Comparison of ENCODE assay signal across 8 mouse cellular contexts in the genomic region with DNA sequence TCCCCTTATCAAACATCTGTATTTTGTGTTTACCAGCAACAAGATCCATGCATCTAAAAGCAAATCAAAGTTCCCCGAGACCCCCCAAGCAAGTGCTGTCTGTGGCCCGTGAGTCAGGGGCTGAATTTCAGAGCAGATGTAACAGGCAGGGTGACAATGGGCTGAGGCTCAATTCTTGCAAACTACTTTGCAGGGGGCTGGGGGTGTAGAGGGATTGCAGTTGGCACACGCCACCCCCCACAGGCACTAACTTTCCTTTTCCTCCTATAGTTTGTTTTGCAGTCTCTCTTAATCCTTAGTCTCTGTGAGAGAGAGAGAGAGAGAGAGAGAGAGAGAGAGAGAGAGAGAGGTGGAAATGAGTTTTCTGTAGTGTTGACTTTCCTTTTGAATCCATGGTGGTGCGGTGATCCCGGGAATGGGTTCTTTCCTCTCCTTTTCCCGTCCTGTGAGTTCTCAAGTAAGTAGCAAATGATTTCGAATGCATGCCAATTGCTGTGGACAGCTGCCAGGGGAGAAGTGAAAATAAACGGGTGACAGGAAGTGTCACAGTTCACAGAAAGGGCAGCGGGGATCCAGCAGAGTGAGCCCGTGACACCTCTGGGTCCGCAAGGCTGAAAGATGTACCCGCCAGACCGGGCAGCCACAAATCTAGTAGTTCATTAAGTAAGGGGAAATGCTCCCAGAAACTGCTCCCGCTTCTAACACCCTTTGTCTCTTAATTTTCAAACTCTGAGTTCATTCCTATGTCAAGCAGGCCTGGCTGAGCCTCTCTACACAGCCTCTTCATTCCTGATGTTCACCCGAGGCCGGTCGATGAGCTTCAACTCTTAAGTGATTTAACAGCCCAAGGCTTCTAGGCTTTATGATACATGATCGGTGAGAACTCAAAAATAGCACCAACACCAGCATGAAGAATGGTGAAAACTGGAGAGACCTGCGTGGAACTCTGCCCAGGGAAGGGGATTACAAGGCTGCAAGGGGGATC.
A peak's percentile ranks its signal among the peaks of the same experiment; 100 is the strongest.
DNase-seq lines count a peak whose midpoint lies in the region; ATAC-seq and TF ChIP-seq lines count a peak whose summit lies in the region.

No protein-coding gene starts in this region.

- H3K36me3 ChIP-seq in embryonic facial prominence, embryonic 13.5 days = no peaks in the 10 kb centered on the region
- H3K36me3 ChIP-seq in hindbrain, embryonic 12.5 days = no peaks in the 10 kb centered on the region
- no peaks in the 10 kb centered on the region for H3K36me3 ChIP-seq in limb, embryonic 14.5 days (ENCODE audit: control insufficient read depth, insufficient read depth, low read length)
- no peaks in the 10 kb centered on the region for H3K36me3 ChIP-seq in myocyte (ENCODE audit: control insufficient read depth, insufficient read depth)

- no peak overlapping the region for H3K9ac ChIP-seq in embryonic facial prominence, embryonic 13.5 days
- no peak overlapping the region for H3K9ac ChIP-seq in hindbrain, embryonic 12.5 days
- no peak overlapping the region for H3K9ac ChIP-seq in limb, embryonic 14.5 days (ENCODE audit: low read depth, low read length, severe bottlenecking)

- 0 out of 2 replicates have a peak overlapping the region, but pooled peaks have one; percentile 1 for H3K4me2 ChIP-seq in embryonic facial prominence, embryonic 13.5 days
- peak overlapping the region; percentile 21; the same call in 1 of the 2 replicates for H3K4me2 ChIP-seq in hindbrain, embryonic 12.5 days (replicated peaks)
- peak overlapping the region; percentile 33 for H3K4me2 ChIP-seq in limb, embryonic 14.5 days (replicated peaks; ENCODE audit: low read depth, low read length, severe bottlenecking)
- H3K4me2 ChIP-seq in myocyte (ENCODE audit: low read depth) = peak overlapping the region; percentile 13

- no peaks in the 10 kb centered on the region for H3K9me3 ChIP-seq in embryonic facial prominence, embryonic 13.5 days
- H3K9me3 ChIP-seq in hindbrain, embryonic 12.5 days (replicated peaks) = no peaks in the 10 kb centered on the region
- H3K9me3 ChIP-seq in limb, embryonic 14.5 days (ENCODE audit: control insufficient read depth, low read length) = no peaks in the 10 kb centered on the region

- H3K27me3 ChIP-seq in embryonic facial prominence, embryonic 13.5 days = peaks cover 3% of the 10 kb centered on the region; the same call in 1 of the 2 replicates
- peaks cover 6% of the 10 kb centered on the region for H3K27me3 ChIP-seq in hindbrain, embryonic 12.5 days
- no peaks in the 10 kb centered on the region for H3K27me3 ChIP-seq in limb, embryonic 14.5 days (ENCODE audit: control insufficient read depth, insufficient read depth, low read length)
- H3K27me3 ChIP-seq in myocyte (ENCODE audit: control insufficient read depth, insufficient read depth, insufficient read length) = no peaks in the 10 kb centered on the region

- H3K79me2 ChIP-seq in myocyte (ENCODE audit: control insufficient read depth, insufficient read depth) = no peaks in the 10 kb centered on the region

- peaks cover 7% of the 10 kb centered on the region for H3K4me1 ChIP-seq in embryonic facial prominence, embryonic 13.5 days
- peaks cover 11% of the 10 kb centered on the region for H3K4me1 ChIP-seq in hindbrain, embryonic 12.5 days
- H3K4me1 ChIP-seq in limb, embryonic 14.5 days (ENCODE audit: control insufficient read depth, insufficient read depth, low read length) = peaks cover 11% of the 10 kb centered on the region

- peak; percentile 23 for DNase-seq in gastrocnemius, adult 18-20 months (ENCODE audit: low spot score)
- DNase-seq in gastrocnemius, postnatal 25 days = no peak
- peak; percentile 19 for DNase-seq in limb, embryonic 14.5 days (ENCODE audit: low spot score)
- DNase-seq in cerebellum, adult 9-10 months = no peak
- DNase-seq in left cerebral cortex, adult 11 months (ENCODE audit: low spot score) = no peak

- no peak for TF ChIP-seq POLR2A in limb, embryonic 14.5 days (IDR thresholded peaks at IDR 0.05; ENCODE audit: borderline replicate concordance, extremely low read depth, insufficient read depth, insufficient read length)
- TF ChIP-seq POLR2A in myocyte (IDR thresholded peaks at IDR 0.05; ENCODE audit: insufficient read length, low read depth) = no peak

- H3K4me3 ChIP-seq in embryonic facial prominence, embryonic 13.5 days = no peak overlapping the region
- no peak overlapping the region for H3K4me3 ChIP-seq in hindbrain, embryonic 12.5 days
- H3K4me3 ChIP-seq in limb, embryonic 14.5 days (replicated peaks; ENCODE audit: low read length) = no peak overlapping the region
- H3K4me3 ChIP-seq in myocyte = no peak overlapping the region

- no peak overlapping the region for H3K27ac ChIP-seq in embryonic facial prominence, embryonic 13.5 days
- no peak overlapping the region for H3K27ac ChIP-seq in hindbrain, embryonic 12.5 days
- H3K27ac ChIP-seq in limb, embryonic 14.5 days (replicated peaks; ENCODE audit: low read depth, low read length) = peak overlapping the region; percentile 26; the same call in 1 of the 2 replicates

- no peak overlapping the region for H3ac ChIP-seq in myocyte (ENCODE audit: control insufficient read depth, insufficient read length)

- ATAC-seq in embryonic facial prominence, embryonic 13.5 days (ENCODE audit: insufficient number of reproducible peaks, insufficient read depth, low FRiP score, low TSS enrichment, low read depth) = no peak
- no peak for ATAC-seq in hindbrain, embryonic 12.5 days (ENCODE audit: low FRiP score)
- ATAC-seq in limb, embryonic 14.5 days (ENCODE audit: low FRiP score, low read depth) = peak; percentile 55; the same call in 1 of the 2 replicates

- 24% methylated on average over 19 of the region's 19 CpGs for WGBS in embryonic facial prominence, embryonic 13.5 days
- WGBS in hindbrain, embryonic 12.5 days = 15% methylated on average over 19 of the region's 19 CpGs
- 14% methylated on average over 19 of the region's 19 CpGs for WGBS in limb, embryonic 14.5 days

TF ChIP-seq in myocyte, 11 proteins besides CTCF, POLR2A, EP300 and RAD21:
- TF ChIP-seq TCF3 (IDR thresholded peaks at IDR 0.05; ENCODE audit: insufficient read length, low read depth) (no peak), SRF (IDR thresholded peaks at IDR 0.05; ENCODE audit: control insufficient read depth, insufficient read length, low read depth) (no peak), MYOD1 (IDR thresholded peaks at IDR 0.05; ENCODE audit: control insufficient read depth in 1 of 3, insufficient read length in 2 of 3, low read depth in 2 of 3) (no peak), USF1 (IDR thresholded peaks at IDR 0.05; ENCODE audit: low read depth) (no peak), CEBPB (IDR thresholded peaks at IDR 0.05; ENCODE audit: insufficient read depth, poor library complexity, severe bottlenecking) (no peak), REST (IDR thresholded peaks at IDR 0.05; ENCODE audit: insufficient read depth, insufficient read length) (no peak), MYOG (IDR thresholded peaks at IDR 0.05; ENCODE audit: control insufficient read depth in 1 of 3, insufficient read depth in 1 of 3, insufficient read length in 2 of 3, low read depth in 2 of 3) (no peak), TCF12 (IDR thresholded peaks at IDR 0.05; ENCODE audit: insufficient read depth, poor library complexity, severe bottlenecking) (no peak), MAX (IDR thresholded peaks at IDR 0.05; ENCODE audit: low read depth) (no peak), E2F4 (IDR thresholded peaks at IDR 0.05; ENCODE audit: insufficient read depth) (no peak), POLR2AphosphoS2 (IDR thresholded peaks at IDR 0.05; ENCODE audit: insufficient read length, low read depth) (no peak)

Comparison
In these comparisons a context has a peak if more than half of its experiments do, and no peak if none do; other contexts are left out.
1. DNase-seq: peak in gastrocnemius, adult 18-20 months (single experiment) and limb, embryonic 14.5 days (single experiment); none in gastrocnemius, postnatal 25 days (single experiment), cerebellum, adult 9-10 months (single experiment) and left cerebral cortex, adult 11 months (single experiment).
2. Peak in every context shown above with its lines, with median percentiles within 50 percentile points of each other: H3K4me2 ChIP-seq.